Mouse (Mus musculus) retina, postnatal 7 days (tissue): Measurements from ENCODE around the gene Slc41a1.

Source experiments
- DNase-seq: peaks from one replicate; pipeline ENCODE4 v3.0.0-alpha.2; 2012; ENCODE audit warnings: low read depth, low spot score

Slc41a1 gene

GRCm38 (mm10) chr1:131886173-131886572 is 58.9 kb downstream of the Slc41a1 start:
- no peak for DNase-seq

- no peak for DNase-seq
These were observed 59.3 kb downstream of the Slc41a1 start for GRCm38 (mm10) chr1:131886641-131887040.

DNA sequence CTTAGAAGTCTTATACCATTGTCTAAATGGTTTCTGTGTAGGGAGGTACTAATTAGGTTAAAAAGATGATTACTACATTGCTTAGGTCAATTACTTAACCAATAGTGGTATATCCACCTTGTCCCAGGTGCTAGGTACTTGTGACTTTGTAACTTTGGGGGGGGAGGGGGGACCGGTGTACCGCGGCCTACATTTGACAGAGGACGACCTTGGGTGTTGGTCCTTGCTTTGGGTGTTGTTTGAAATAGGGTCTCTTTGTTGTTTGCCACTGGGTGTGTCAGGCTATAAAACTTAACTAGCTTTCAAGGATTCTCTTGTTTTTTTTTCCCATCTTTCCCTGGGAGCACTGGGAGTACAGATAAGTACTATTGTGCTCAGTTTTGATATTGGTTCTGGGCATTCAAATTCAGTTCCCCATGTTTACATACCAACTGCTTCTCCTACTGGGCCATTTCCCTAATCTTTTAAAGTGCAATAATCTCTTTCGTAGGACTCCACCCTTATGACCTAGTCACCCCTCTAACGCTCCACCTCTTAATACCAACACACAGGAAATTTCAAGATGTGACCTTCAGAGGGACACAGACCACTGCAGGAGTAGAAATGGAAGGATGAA is 62.9 kb downstream of the Slc41a1 start:
- DNase-seq, result no peak

DNA sequence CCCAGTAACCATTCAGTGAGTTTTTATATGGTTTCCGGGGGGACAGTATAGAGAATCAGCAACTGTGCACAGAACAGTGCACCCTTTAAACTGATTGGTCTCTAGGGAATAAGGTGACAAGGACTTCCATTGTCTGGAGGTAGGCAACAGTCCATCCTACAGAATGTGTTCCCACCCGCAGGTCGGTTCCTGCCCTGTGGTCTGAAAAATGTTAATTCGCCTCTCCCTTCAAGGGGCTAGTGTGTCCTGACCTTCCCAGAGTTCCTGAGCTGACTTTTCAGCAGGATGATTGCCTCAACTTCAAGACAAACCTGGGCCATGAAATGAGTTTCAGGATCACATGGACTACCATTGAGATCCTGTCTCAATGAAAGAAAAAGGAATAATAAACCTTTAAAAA is 64.1 kb downstream of the Slc41a1 start:
- no peak for DNase-seq
